Mouse (Mus musculus) heart, postnatal 14 days (tissue): ENCODE measurements around the gene Ctdsp2. TPM values are rescaled to one million over a fixed set of nuclear protein-coding genes. Genes with fewer than 3 reads are reported as not detected.

Source experiments
- DNase-seq, 2 experiments: peaks; one replicate each; pipeline ENCODE4 v3.0.0; 2021 to 2022
- intact Hi-C: fragments of 180-260 bp; cut with DNase I; formaldehyde crosslinking; loops from one replicate; pipeline ENCODE4 v1.15.1; 2025
- microRNA-seq, 2 experiments: library from miRNA; unstranded; fragments of <30 nt; microRNA quantifications; one replicate each; pipeline ENCODE4 v1.2.0; 2021 to 2022
- total RNA-seq, 2 experiments: library from RNA; stranded (reverse); gene quantifications; 2 replicates each; pipeline ENCODE4 v1.2.3; 2021

Gene Ctdsp2
- total RNA-seq, 2 experiments from 2014 or later: 104 to 122 TPM

- intact Hi-C loops: no loop called here
- DNase-seq: no peak
Measured at GRCm38 (mm10) chr10:127037641-127038040, 59.1 kb downstream of the Ctdsp2 start.

GRCm38 (mm10) chr10:127040569-127041214 lies 62.2 kb downstream of the Ctdsp2 start:
- DNase-seq: no peak
- intact Hi-C loops: no loop called here

GRCm38 (mm10) chr10:127041274-127041766 lies 62.8 kb downstream of the Ctdsp2 start, which contains the start of the genes Mettl1 and Eef1akmt3:
TSS of gene Mettl1 (plus strand) at chr10:127041414.
TSS of gene Eef1akmt3 (minus strand) at chr10:127041513.
- intact Hi-C loops: no loop called here
- peak; percentile 35 to 38 for DNase-seq

GRCm38 (mm10) chr10:127041774-127042338 lies 63.3 kb downstream of the Ctdsp2 start:
- intact Hi-C loops: no loop called here
- DNase-seq: peak; percentile 89 to 93

GRCm38 (mm10) chr10:127042468-127043115 lies 64.1 kb downstream of the Ctdsp2 start:
- DNase-seq: no peak
- intact Hi-C loops: no loop called here

GRCm38 (mm10) chr10:127043187-127043586 lies 64.7 kb downstream of the Ctdsp2 start:
- intact Hi-C loops: no loop called here
- DNase-seq: no peak

- DNase-seq: no peak
- intact Hi-C loops: no loop called here
Measured at GRCm38 (mm10) chr10:127047954-127048353, 69.4 kb downstream of the Ctdsp2 start, which contains the start of gene Cyp27b1. TSS of gene Cyp27b1 (plus strand) at chr10:127048250.

GRCm38 (mm10) chr10:127048608-127049394 lies 70.3 kb downstream of the Ctdsp2 start:
- intact Hi-C loops: no loop called here
- DNase-seq: no peak

Small RNAs within 50 kb of the gene (microRNA-seq; reads per million reads assigned to microRNA genes)
- gene Mir26a-2: 11.6 to 325 reads per million in 2 experiments
- gene Mir546: 0 to 0.36 reads per million in 2 experiments

Other genes starting within 250 kb of the Ctdsp2 start
- gene Atp23, start 77.4 kb upstream of the Ctdsp2 start, total RNA-seq: 1 to 10 TPM; 3.8 to 3.9 TPM
- gene Avil, start 22.0 kb downstream of the Ctdsp2 start, total RNA-seq: under 1 TPM; 0.19 to 0.56 TPM
- gene Tsfm, start 52.1 kb downstream of the Ctdsp2 start, total RNA-seq: 10 to 100 TPM; 49.8 to 60.5 TPM
- gene Mettl1, start 62.7 kb downstream of the Ctdsp2 start, total RNA-seq: 1 to 10 TPM; 5.0 to 6.0 TPM
- gene Eef1akmt3, start 62.8 kb downstream of the Ctdsp2 start, total RNA-seq: under 1 TPM in 1 of 2 experiments, not detected in 1; 0.12 TPM
- under 1 TPM; 0.27 to 0.50 TPM for gene Cyp27b1, start 69.5 kb downstream of the Ctdsp2 start, total RNA-seq
- gene March9, start 81.5 kb downstream of the Ctdsp2 start, total RNA-seq: 1 to 10 TPM; 1.6 TPM
- gene Cdk4, start 84.8 kb downstream of the Ctdsp2 start, total RNA-seq: 100 to 1,000 TPM in 1 of 2 experiments, 10 to 100 TPM in 1; 92.4 to 113 TPM
- gene Tspan31, start 91.5 kb downstream of the Ctdsp2 start, total RNA-seq: 10 to 100 TPM; 47.3 to 50.0 TPM
- gene Agap2, start 96.6 kb downstream of the Ctdsp2 start, total RNA-seq: 10 to 100 TPM; 12.2 to 12.3 TPM
- 10 to 100 TPM; 29.3 to 34.8 TPM for gene Os9, start 142.4 kb downstream of the Ctdsp2 start, total RNA-seq
- gene B4galnt1, start 186.5 kb downstream of the Ctdsp2 start, total RNA-seq: 1 to 10 TPM; 2.9 to 3.8 TPM
- 10 to 100 TPM; 45.5 to 66.9 TPM for gene Slc26a10, start 201.9 kb downstream of the Ctdsp2 start, total RNA-seq
- gene Arhgef25, start 211.4 kb downstream of the Ctdsp2 start, total RNA-seq: 10 to 100 TPM; 17.0 to 17.9 TPM
- gene Dtx3, start 217.0 kb downstream of the Ctdsp2 start, total RNA-seq: 10 to 100 TPM; 36.1 to 43.4 TPM
- gene Pip4k2c, start 232.9 kb downstream of the Ctdsp2 start, total RNA-seq: 10 to 100 TPM; 22.8 to 23.1 TPM